Comparison of ENCODE assay signal across 8 mouse cellular contexts in genomic region chr4:82536435-82537278, GRCm38 (mm10).
DNase-seq lines count a peak whose midpoint lies in the region; ATAC-seq and TF ChIP-seq lines count a peak whose summit lies in the region.

No protein-coding gene starts in this region.

- peak overlapping the region; percentile 46; the same call in 1 of the 2 replicates for H3K27ac ChIP-seq in forebrain, embryonic 12.5 days
- H3K27ac ChIP-seq in hindbrain, postnatal 0 days = peak overlapping the region; percentile 84
- peak overlapping the region; percentile 50; the same call in 1 of the 2 replicates for H3K27ac ChIP-seq in midbrain, embryonic 10.5 days (replicated peaks)

- no peaks in the 10 kb centered on the region for H3K36me3 ChIP-seq in forebrain, embryonic 12.5 days (replicated peaks)
- no peaks in the 10 kb centered on the region for H3K36me3 ChIP-seq in hindbrain, postnatal 0 days (ENCODE audit: insufficient read depth, low read length)
- H3K36me3 ChIP-seq in midbrain, embryonic 10.5 days = no peaks in the 10 kb centered on the region

- H3K9ac ChIP-seq in forebrain, embryonic 12.5 days = peak overlapping the region; percentile 68
- peak overlapping the region; percentile 54 for H3K9ac ChIP-seq in hindbrain, postnatal 0 days (replicated peaks; ENCODE audit: low read length)

- peak overlapping the region; percentile 62 for H3K4me2 ChIP-seq in forebrain, embryonic 12.5 days
- H3K4me2 ChIP-seq in hindbrain, postnatal 0 days (ENCODE audit: low read depth, low read length) = peak overlapping the region; percentile 64

- peaks cover 73% of the 10 kb centered on the region for H3K4me1 ChIP-seq in forebrain, embryonic 12.5 days
- peaks cover 13% of the 10 kb centered on the region; the same call in 1 of the 2 replicates for H3K4me1 ChIP-seq in hindbrain, postnatal 0 days (ENCODE audit: insufficient read depth, low read length)
- peaks cover 57% of the 10 kb centered on the region for H3K4me1 ChIP-seq in midbrain, embryonic 10.5 days

- ATAC-seq in forebrain, embryonic 12.5 days (ENCODE audit: low FRiP score) = no peak
- no peak for ATAC-seq in hindbrain, postnatal 0 days

- DNase-seq in frontal cortex, postnatal 36 days (ENCODE audit: low spot score in 2 of 2) = peak; percentile 38 to 40
- DNase-seq in frontal cortex, postnatal 14 days (ENCODE audit: low spot score in 2 of 2) = no peak
- peak; percentile 35 for DNase-seq in R1 (ENCODE audit: low read depth, low spot score)
- DNase-seq in hindbrain, postnatal 0 days (ENCODE audit: low spot score) = no peak
- peak; percentile 54 for DNase-seq in midbrain, embryonic 10.5 days (ENCODE audit: low spot score)
- no peak for DNase-seq in urinary bladder, postnatal 36 days (ENCODE audit: low spot score in 2 of 2)
- no peak for DNase-seq in thymus, postnatal 14 days

- peaks cover 46% of the 10 kb centered on the region for H3K27me3 ChIP-seq in forebrain, embryonic 12.5 days
- no peaks in the 10 kb centered on the region for H3K27me3 ChIP-seq in hindbrain, postnatal 0 days (ENCODE audit: insufficient read depth, low read length)
- peaks cover 100% of the 10 kb centered on the region for H3K27me3 ChIP-seq in midbrain, embryonic 10.5 days (ENCODE audit: low read depth, poor library complexity, severe bottlenecking)

- no peaks in the 10 kb centered on the region for H3K9me3 ChIP-seq in forebrain, embryonic 12.5 days
- no peaks in the 10 kb centered on the region for H3K9me3 ChIP-seq in hindbrain, postnatal 0 days (ENCODE audit: low read length)
- no peaks in the 10 kb centered on the region for H3K9me3 ChIP-seq in midbrain, embryonic 10.5 days (replicated peaks)

- no peak for TF ChIP-seq CTCF in hindbrain, postnatal 0 days (IDR thresholded peaks at IDR 0.05; ENCODE audit: low read depth)

- H3K4me3 ChIP-seq in forebrain, embryonic 12.5 days (replicated peaks) = peak overlapping the region; percentile 37
- H3K4me3 ChIP-seq in hindbrain, postnatal 0 days (ENCODE audit: low read length) = peak overlapping the region; percentile 34
- H3K4me3 ChIP-seq in midbrain, embryonic 10.5 days = peak overlapping the region; percentile 50

- WGBS in forebrain, embryonic 12.5 days = 5% methylated on average over 36 of the region's 36 CpGs
- 8% methylated on average over 36 of the region's 36 CpGs for WGBS in hindbrain, postnatal 0 days
- under 1% methylated on average over 36 of the region's 36 CpGs for WGBS in midbrain, embryonic 10.5 days

Comparison
In these comparisons a context has a peak if more than half of its experiments do, and no peak if none do; other contexts are left out.
1. DNase-seq: peak in frontal cortex, postnatal 36 days (2 of 2), R1 (single experiment) and midbrain, embryonic 10.5 days (single experiment); none in frontal cortex, postnatal 14 days (0 of 2), hindbrain, postnatal 0 days (single experiment), urinary bladder, postnatal 36 days (0 of 2) and thymus, postnatal 14 days (single experiment).
2. Peak in every context shown above with its lines, with median percentiles within 50 percentile points of each other: H3K27ac ChIP-seq and H3K4me3 ChIP-seq.